Mouse (Mus musculus) inflammation-experienced regulatory T-cells, adult 16 weeks (primary cell): Measurements from ENCODE around the gene Iqgap1. TPM values are rescaled to one million over a fixed set of nuclear protein-coding genes. Genes with fewer than 3 reads are reported as not detected.

ENCODE experiments used
- polyA plus RNA-seq: library from polyadenylated mRNA; unstranded; fragments of 100-300 nt; shearing (Covaris generic); gene quantifications from one replicate; pipeline ENCODE4 v1.2.1, GENCODE M21; 2017

Gene Iqgap1
- 330 TPM for polyA plus RNA-seq

DNA sequence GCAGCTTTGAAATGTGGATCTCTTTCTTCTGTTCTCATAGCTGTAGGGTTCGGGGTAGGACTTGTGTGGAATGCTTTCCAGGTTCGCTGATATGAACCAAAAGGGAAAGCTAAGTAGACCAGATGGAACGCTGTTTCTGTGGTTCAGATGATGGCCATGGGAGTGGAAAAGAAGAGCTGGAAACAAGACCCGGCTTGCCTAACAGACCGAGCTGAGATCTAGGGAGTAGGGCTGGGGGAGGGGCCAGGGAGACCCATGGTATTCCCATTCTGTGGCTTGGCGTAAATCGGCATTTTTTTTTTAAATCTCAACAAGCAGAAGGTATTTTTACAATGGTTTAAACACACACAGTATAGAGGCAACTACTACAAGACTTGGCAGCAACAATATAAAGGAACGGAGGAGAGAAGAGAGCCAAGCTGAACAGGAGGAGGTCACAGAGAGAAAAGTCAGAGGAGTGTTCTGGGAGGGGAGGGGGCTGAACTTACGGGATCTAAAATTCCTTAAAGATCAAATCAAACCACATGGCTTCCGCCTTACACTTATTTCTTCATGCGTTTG lies at the start of gene Iqgap1:
Iqgap1 (minus strand) TSS at position 132 of the 561 bp plus-strand sequence.

DNA sequence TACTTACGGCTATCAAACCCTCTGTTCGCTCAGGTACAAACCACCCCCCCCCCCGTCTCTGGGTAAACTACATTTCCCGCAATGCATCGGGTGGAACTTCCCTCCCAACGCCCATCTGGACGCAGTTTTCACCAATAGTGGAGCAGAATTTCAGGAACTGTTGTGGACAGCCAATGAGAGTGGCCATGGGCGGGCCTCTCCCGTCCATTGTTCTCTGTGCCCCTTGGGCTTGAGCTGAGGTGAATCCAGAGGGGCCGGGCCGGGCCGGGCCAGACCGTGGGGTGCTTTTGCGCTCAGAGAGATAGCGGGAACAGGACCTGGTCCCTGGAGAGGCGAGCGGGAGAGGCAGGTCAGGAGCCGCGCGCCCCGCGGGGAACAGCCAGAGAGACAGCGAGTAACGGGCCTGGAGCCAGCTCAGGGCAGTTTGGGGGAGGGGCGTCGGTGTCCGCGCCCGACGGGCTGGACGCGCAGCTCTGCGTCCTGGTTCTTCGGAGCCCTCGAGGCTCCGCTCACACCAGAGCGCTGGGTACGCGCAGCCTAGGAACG lies 35.0 kb upstream of the Iqgap1 start, which contains the start of gene Zscan2:
Zscan2 (plus strand) TSS at position 192 of the 546 bp plus-strand sequence.

DNA sequence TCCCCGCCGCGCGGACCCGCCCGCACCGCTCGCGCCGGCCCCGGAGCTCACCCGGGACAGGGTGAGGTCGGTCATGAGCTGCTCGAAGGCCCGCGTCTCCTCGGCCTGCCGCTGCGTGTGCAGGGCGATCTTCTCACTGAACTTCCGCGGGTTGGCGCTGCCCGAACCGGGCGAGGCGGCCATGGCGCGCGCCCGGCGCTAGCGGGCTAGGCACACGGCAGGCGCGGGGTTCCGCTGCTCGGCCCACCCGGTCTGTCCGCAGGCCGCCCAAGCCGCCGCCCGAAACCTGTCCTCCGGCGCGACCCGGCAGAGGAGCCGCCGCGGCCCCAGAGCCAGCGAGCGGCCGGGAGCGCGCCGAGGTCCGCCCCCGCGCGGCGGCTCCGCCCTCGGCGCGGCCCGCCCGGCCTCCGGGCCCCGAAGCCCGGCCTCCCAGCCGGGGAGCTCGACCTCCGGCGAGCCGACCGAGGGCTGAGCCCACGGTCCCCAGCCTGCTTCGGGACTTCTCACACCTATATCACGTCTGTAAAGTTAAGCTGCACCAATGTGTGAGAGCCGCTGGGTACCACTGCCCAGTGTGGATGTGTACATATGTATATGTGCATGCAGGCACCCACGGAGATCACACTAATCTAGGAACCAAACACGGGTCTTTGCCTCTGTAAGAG lies 137.1 kb downstream of the Iqgap1 start, which contains the start of gene Crtc3:
Crtc3 (minus strand) TSS at position 322 of the 665 bp plus-strand sequence.

Other genes starting within 250 kb of the Iqgap1 start
- gene Crtc3, start 137.1 kb downstream of the Iqgap1 start, polyA plus RNA-seq = 13.1 TPM
- 3.6 TPM for gene Zscan2, start 34.9 kb upstream of the Iqgap1 start, polyA plus RNA-seq
- gene Wdr73, start 75.3 kb upstream of the Iqgap1 start, polyA plus RNA-seq = 36.3 TPM
- 62.7 TPM for gene Nmb, start 79.1 kb upstream of the Iqgap1 start, polyA plus RNA-seq
- 360 TPM for gene Sec11a, start 121.8 kb upstream of the Iqgap1 start, polyA plus RNA-seq
- gene Zfp592, start 167.7 kb upstream of the Iqgap1 start, polyA plus RNA-seq = 24.7 TPM
- gene Alpk3, start 231.6 kb upstream of the Iqgap1 start, polyA plus RNA-seq = 0.05 TPM